Mouse (Mus musculus): ENCODE results near the gene Esrrg. TPM values are rescaled to one million over a fixed set of nuclear protein-coding genes. Genes with fewer than 3 reads are reported as not detected.

The Esrrg gene
- total and polyA plus RNA-seq, 3 experiments, result 0.01 TPM; not detected in 2

GRCm38 (mm10) chr1:188069849-188070248 is 461.3 kb downstream of the Esrrg start (continued):
- TF ChIP-seq CTCF (IDR thresholded peaks at IDR 0.05 in 2 of 3, conservative IDR thresholded peaks at IDR 0.05 in 1 of 3; ENCODE audit: control insufficient read depth in 1 of 3, insufficient read depth in 1 of 3, low read depth in 2 of 3, low read length in 3 of 3, poor library complexity in 1 of 3, severe bottlenecking in 1 of 3) (peak; percentile 30 to 67 (median 65); a peak in 5 of 6 replicates), ETS1 (IDR thresholded peaks at IDR 0.05; ENCODE audit: low read depth, low read length) (no peak), ZC3H11A (IDR thresholded peaks at IDR 0.05; ENCODE audit: low read depth, low read length) (peak; percentile 36; the same call in 1 of the 2 replicates), GATA1 (IDR thresholded peaks at IDR 0.05; ENCODE audit: low read depth, low read length) (no peak), MYB (IDR thresholded peaks at IDR 0.05; ENCODE audit: low read depth, low read length) (no peak), ZNF384 (IDR thresholded peaks at IDR 0.05; ENCODE audit: low read depth, low read length) (no peak), SMC3 (IDR thresholded peaks at IDR 0.05; ENCODE audit: low read depth, low read length) (peak; percentile 78), CHD1 (IDR thresholded peaks at IDR 0.05; ENCODE audit: low read depth, low read length) (no peak), RAD21 (IDR thresholded peaks at IDR 0.05; ENCODE audit: low read depth, low read length) (peak; percentile 68), USF2 (IDR thresholded peaks at IDR 0.05; ENCODE audit: borderline replicate concordance in 1 of 2, insufficient read depth in 1 of 2, low read depth in 1 of 2, low read length in 2 of 2) (no peak), POLR2A (IDR thresholded peaks at IDR 0.05; ENCODE audit: control insufficient read depth in 1 of 2, insufficient read depth in 1 of 2, low read depth in 1 of 2, low read length in 2 of 2, poor library complexity in 1 of 2) (no peak), UBTF (IDR thresholded peaks at IDR 0.05; ENCODE audit: borderline replicate concordance, insufficient read depth, low read depth, low read length) (no peak), ZKSCAN1 (IDR thresholded peaks at IDR 0.05; ENCODE audit: low read depth, low read length) (no peak), MYC (IDR thresholded peaks at IDR 0.05; ENCODE audit: low read depth, low read length) (no peak), NELFE (IDR thresholded peaks at IDR 0.05; ENCODE audit: low read depth, low read length) (no peak), TAL1 (IDR thresholded peaks at IDR 0.05; ENCODE audit: low read length) (no peak), RCOR1 (IDR thresholded peaks at IDR 0.05; ENCODE audit: low read depth, low read length) (no peak)

- TF ChIP-seq USF2 (IDR thresholded peaks at IDR 0.05; ENCODE audit: borderline replicate concordance in 1 of 2, insufficient read depth in 1 of 2, low read depth in 1 of 2, low read length in 2 of 2) (no peak), ZKSCAN1 (IDR thresholded peaks at IDR 0.05; ENCODE audit: low read depth, low read length) (no peak), CHD2 (IDR thresholded peaks at IDR 0.05; ENCODE audit: low read length) (no peak), RAD21 (IDR thresholded peaks at IDR 0.05; ENCODE audit: low read depth, low read length) (no peak), EP300 (IDR thresholded peaks at IDR 0.05; ENCODE audit: low read depth in 1 of 2, low read length in 2 of 2) (no peak), KAT2A (conservative IDR thresholded peaks at IDR 0.05; ENCODE audit: low read depth, low read length) (no peak), SIN3A (IDR thresholded peaks at IDR 0.05; ENCODE audit: low read length) (no peak), NELFE (IDR thresholded peaks at IDR 0.05; ENCODE audit: low read depth, low read length) (no peak), MYC (IDR thresholded peaks at IDR 0.05; ENCODE audit: low read depth, low read length) (no peak), MXI1 (IDR thresholded peaks at IDR 0.05; ENCODE audit: low read depth, low read length) (no peak), USF1 (IDR thresholded peaks at IDR 0.05; ENCODE audit: low read depth, low read length) (no peak), POLR2A (IDR thresholded peaks at IDR 0.05; ENCODE audit: control insufficient read depth in 1 of 2, insufficient read depth in 1 of 2, low read depth in 1 of 2, low read length in 2 of 2, poor library complexity in 1 of 2) (no peak), SMC3 (IDR thresholded peaks at IDR 0.05; ENCODE audit: low read depth, low read length) (no peak), HCFC1 (IDR thresholded peaks at IDR 0.05; ENCODE audit: low read depth, low read length) (no peak), MAZ (IDR thresholded peaks at IDR 0.05; ENCODE audit: low read depth, low read length) (no peak)
- Histone ChIP-seq H3K79me2 (ENCODE audit: control insufficient read depth, insufficient read depth, low read length, poor library complexity) (no peaks in the 10 kb centered on the region), H3K9me3 (replicated peaks; ENCODE audit: insufficient read depth, low read length) (no peaks in the 10 kb centered on the region)
These were observed 469.1 kb downstream of the Esrrg start for GRCm38 (mm10) chr1:188077561-188078195.

More at GRCm38 (mm10) chr1:188077561-188078195, 469.1 kb downstream of the Esrrg start:
- Histone ChIP-seq H3K4me1 (ENCODE audit: control insufficient read depth in 1 of 2, insufficient read depth in 2 of 2, low read length in 2 of 2) (no peaks in the 10 kb centered on the region), H3K36me3 (ENCODE audit: control insufficient read depth in 1 of 2, insufficient read depth in 2 of 2, low read length in 2 of 2) (no peaks in the 10 kb centered on the region), H3K27ac (ENCODE audit: control insufficient read depth, low read depth, low read length) (no peak overlapping the region), H3K4me3 (ENCODE audit: control insufficient read depth in 1 of 2, insufficient read depth in 1 of 2, low read depth in 2 of 2, low read length in 2 of 2) (no peak overlapping the region), H3K27me3 (ENCODE audit: control insufficient read depth in 1 of 2, insufficient read depth in 2 of 2, low read length in 2 of 2) (no peaks in the 10 kb centered on the region; a peak in 1 of 4 replicates), H3K9ac (ENCODE audit: control insufficient read depth, low read depth, low read length, poor library complexity, severe bottlenecking) (no peak overlapping the region)
- DNase-seq (ENCODE audit: low read depth, low spot score), result no peak
